Mouse (Mus musculus) MEL (cell line): ENCODE results near the gene Epha5. TPM values are rescaled to one million over a fixed set of nuclear protein-coding genes. Genes with fewer than 3 reads are reported as not detected.

ENCODE experiments used
- DNase-seq: peaks from one replicate; pipeline ENCODE4 v3.0.0; 2011; ENCODE audit warnings: low read depth, low spot score
- H3K27ac ChIP-seq: 2 replicates; pipeline ENCODE4 v1.5.1; 2012; ENCODE audit warnings: low read depth, mild to moderate bottlenecking, control low read depth, low read length, moderate library complexity; ENCODE audit not compliant: control insufficient read depth
- H3K27me3 ChIP-seq, 2 experiments: fragments of 150-350 bp in 1 of 2; sonication (generic) in 1 of 2; 2 replicates each; pipeline ENCODE4 v1.6.1; 2012; ENCODE audit warnings: low read length in 2 of 2, mild to moderate bottlenecking in 2 of 2, improper control_type of control experiment in 1 of 2, moderate library complexity in 1 of 2; ENCODE audit not compliant: insufficient read depth in 2 of 2, control insufficient read depth in 1 of 2
- H3K36me3 ChIP-seq, 2 experiments: 2 replicates each; pipeline ENCODE4 v1.6.1; 2012 to 2014; ENCODE audit warnings: low read length in 2 of 2, improper control_type of control experiment in 1 of 2, inconsistent platforms in 1 of 2, mild to moderate bottlenecking in 1 of 2; ENCODE audit not compliant: insufficient read depth in 2 of 2, control insufficient read depth in 1 of 2
- H3K4me1 ChIP-seq, 2 experiments: fragments of 150-350 bp in 1 of 2; sonication (generic) in 1 of 2; 2 replicates each; pipeline ENCODE4 v1.6.1; 2012; ENCODE audit warnings: low read length in 2 of 2, improper control_type of control experiment in 1 of 2, mild to moderate bottlenecking in 1 of 2; ENCODE audit not compliant: insufficient read depth in 2 of 2, control insufficient read depth in 1 of 2
- H3K4me3 ChIP-seq, 2 experiments: fragments of 150-350 bp in 1 of 2; sonication (generic) in 1 of 2; 2 replicates each; pipeline ENCODE4 v1.5.1; 2012; ENCODE audit warnings: low read depth in 2 of 2, low read length in 2 of 2, mild to moderate bottlenecking in 2 of 2, moderate library complexity in 2 of 2, control low read depth in 1 of 2, improper control_type of control experiment in 1 of 2; ENCODE audit not compliant: control insufficient read depth in 1 of 2, insufficient read depth in 1 of 2
- H3K79me2 ChIP-seq: 2 replicates; pipeline ENCODE4 v1.6.1; 2012; ENCODE audit warnings: mild to moderate bottlenecking, low read length, moderate library complexity; ENCODE audit not compliant: control insufficient read depth, poor library complexity, insufficient read depth
- H3K9ac ChIP-seq: 2 replicates; pipeline ENCODE4 v1.6.1; 2012; ENCODE audit warnings: low read depth, mild to moderate bottlenecking, control low read depth, low read length, moderate library complexity; ENCODE audit not compliant: control insufficient read depth, poor library complexity, severe bottlenecking
- H3K9me3 ChIP-seq: fragments of 150-350 bp; sonication (generic); replicated peaks from 2 replicates; pipeline ENCODE4 v1.6.1; 2012; ENCODE audit warnings: mild to moderate bottlenecking, low read length, improper control_type of control experiment, moderate library complexity; ENCODE audit not compliant: insufficient read depth
- CHD1 ChIP-seq: IDR thresholded peaks from 2 replicates; pipeline ENCODE4 v1.6.1; 2012; ENCODE audit warnings: low read depth, mild to moderate bottlenecking, inconsistent platforms, low read length, improper control_type of control experiment
- CHD2 ChIP-seq: IDR thresholded peaks from 2 replicates; pipeline ENCODE4 v1.6.1; 2011; ENCODE audit warnings: low read length, improper control_type of control experiment
- CTCF ChIP-seq, 3 experiments: IDR thresholded peaks in 2 of 3; conservative IDR thresholded peaks in 1 of 3; 2 replicates each; pipeline ENCODE4 v1.5.1; 2011 to 2012; ENCODE audit warnings: low read length in 3 of 3, low read depth in 2 of 3, mild to moderate bottlenecking in 2 of 3, improper control_type of control experiment in 1 of 3, inconsistent platforms in 1 of 3, mixed read lengths in 1 of 3, moderate library complexity in 1 of 3; ENCODE audit not compliant: control insufficient read depth in 1 of 3, insufficient read depth in 1 of 3, poor library complexity in 1 of 3, severe bottlenecking in 1 of 3
- GABPA ChIP-seq: IDR thresholded peaks from 2 replicates; pipeline ENCODE4 v1.6.1; 2012; ENCODE audit warnings: low read depth, mild to moderate bottlenecking, inconsistent platforms, low read length, improper control_type of control experiment, moderate library complexity
- GATA1 ChIP-seq: IDR thresholded peaks from 2 replicates; pipeline ENCODE4 v1.6.1; 2011; ENCODE audit warnings: low read depth, low read length, improper control_type of control experiment
- HCFC1 ChIP-seq: IDR thresholded peaks from 2 replicates; pipeline ENCODE4 v1.6.1; 2012; ENCODE audit warnings: low read depth, mild to moderate bottlenecking, inconsistent platforms, low read length, improper control_type of control experiment, moderate library complexity
- JUND ChIP-seq: IDR thresholded peaks from 2 replicates; pipeline ENCODE4 v1.6.1; 2011; ENCODE audit warnings: low read depth, mild to moderate bottlenecking, improper control_type of control experiment, low read length
- KAT2A ChIP-seq: conservative IDR thresholded peaks from 2 replicates; pipeline ENCODE4 v1.6.1; 2012; ENCODE audit warnings: low read depth, low read length, improper control_type of control experiment, inconsistent platforms
- MAX ChIP-seq: IDR thresholded peaks from 2 replicates; pipeline ENCODE4 v1.6.1; 2011; ENCODE audit warnings: low read length, improper control_type of control experiment
- MXI1 ChIP-seq: IDR thresholded peaks from 2 replicates; pipeline ENCODE4 v1.6.1; 2011; ENCODE audit warnings: mild to moderate bottlenecking, low read depth, low read length, improper control_type of control experiment
- MYB ChIP-seq: IDR thresholded peaks from 2 replicates; pipeline ENCODE4 v1.6.1; 2011; ENCODE audit warnings: mild to moderate bottlenecking, low read depth, low read length, improper control_type of control experiment
- NELFE ChIP-seq: IDR thresholded peaks from 2 replicates; pipeline ENCODE4 v1.6.1; 2011; ENCODE audit warnings: low read depth, low read length, improper control_type of control experiment
- POLR2A ChIP-seq, 2 experiments: IDR thresholded peaks; 2 replicates each; pipeline ENCODE4 v1.6.1; 2011 to 2012; ENCODE audit warnings: low read length in 2 of 2, mild to moderate bottlenecking in 2 of 2, control low read depth in 1 of 2, improper control_type of control experiment in 1 of 2, low read depth in 1 of 2, moderate library complexity in 1 of 2; ENCODE audit not compliant: control insufficient read depth in 1 of 2, insufficient read depth in 1 of 2, poor library complexity in 1 of 2
- POLR2AphosphoS5 ChIP-seq: IDR thresholded peaks from 2 replicates; pipeline ENCODE4 v1.6.1; 2012; ENCODE audit warnings: low read depth, borderline replicate concordance, mild to moderate bottlenecking, inconsistent platforms, low read length, moderate library complexity, mixed read lengths
- SIN3A ChIP-seq: IDR thresholded peaks from 2 replicates; pipeline ENCODE4 v1.6.1; 2012; ENCODE audit warnings: low read length, improper control_type of control experiment, inconsistent platforms
- SMC3 ChIP-seq: IDR thresholded peaks from 2 replicates; pipeline ENCODE4 v1.6.1; 2011; ENCODE audit warnings: low read depth, low read length, improper control_type of control experiment
- TCF12 ChIP-seq: IDR thresholded peaks from 2 replicates; pipeline ENCODE4 v1.6.1; 2014; ENCODE audit warnings: low read depth, mild to moderate bottlenecking, inconsistent platforms, low read length, improper control_type of control experiment, moderate library complexity
- ZC3H11A ChIP-seq: IDR thresholded peaks from 2 replicates; pipeline ENCODE4 v1.6.1; 2012; ENCODE audit warnings: low read depth, mild to moderate bottlenecking, inconsistent platforms, low read length, improper control_type of control experiment
- ZMIZ1 ChIP-seq: IDR thresholded peaks from 2 replicates; pipeline ENCODE4 v1.6.1; 2012; ENCODE audit warnings: low read depth, mild to moderate bottlenecking, inconsistent platforms, low read length, improper control_type of control experiment, moderate library complexity
- ZNF384 ChIP-seq: IDR thresholded peaks from 2 replicates; pipeline ENCODE4 v1.6.1; 2012; ENCODE audit warnings: low read depth, mild to moderate bottlenecking, inconsistent platforms, low read length, improper control_type of control experiment
- polyA plus RNA-seq, 2 experiments: library from polyadenylated mRNA; stranded (reverse) in 1 of 2; unstranded in 1 of 2; fragments of >175 nt in 1 of 2; fragments of >200 nt in 1 of 2; gene quantifications; 2 replicates each; pipeline versions ENCODE4 v1.2.1 to v1.2.4; 2012; ENCODE audit warnings: low replicate concordance in 2 of 2, low read depth in 1 of 2; ENCODE audit not compliant: insufficient read length in 2 of 2, insufficient read depth in 1 of 2, missing spikeins in 1 of 2
- total RNA-seq: library from RNA; depleted of rRNA; stranded (reverse); fragments of 300-350 nt; gene quantifications from 2 replicates; pipeline ENCODE4 v1.2.3, GENCODE M21; 2012

The Epha5 gene
- total and polyA plus RNA-seq, 3 experiments = not detected

- no peaks in the 10 kb centered on the region for H3K79me2 ChIP-seq
- H3K9me3 ChIP-seq = no peaks in the 10 kb centered on the region
- no peak for DNase-seq
- no peak for TF ChIP-seq ZNF384
- no peak for TF ChIP-seq SIN3A
- TF ChIP-seq MXI1 = no peak
- no peak for TF ChIP-seq CHD2
- TF ChIP-seq HCFC1 = no peak
- TF ChIP-seq CHD1 = no peak
- no peak for TF ChIP-seq CTCF (IDR thresholded peaks at IDR 0.05 in 2 of 3, conservative IDR thresholded peaks at IDR 0.05 in 1 of 3; ENCODE audit: control insufficient read depth in 1 of 3, insufficient read depth in 1 of 3, low read depth in 2 of 3, low read length in 3 of 3, poor library complexity in 1 of 3, severe bottlenecking in 1 of 3)
- no peak for TF ChIP-seq ZC3H11A
- no peak for TF ChIP-seq TCF12
- no peaks in the 10 kb centered on the region for H3K36me3 ChIP-seq
- H3K9ac ChIP-seq = no peak overlapping the region
- H3K27me3 ChIP-seq = no peaks in the 10 kb centered on the region
- no peaks in the 10 kb centered on the region for H3K4me1 ChIP-seq
- no peak overlapping the region for H3K27ac ChIP-seq
- no peak overlapping the region for H3K4me3 ChIP-seq
Observed at GRCm38 (mm10) chr5:84281290-84282017, 135.7 kb downstream of the Epha5 start.

DNA sequence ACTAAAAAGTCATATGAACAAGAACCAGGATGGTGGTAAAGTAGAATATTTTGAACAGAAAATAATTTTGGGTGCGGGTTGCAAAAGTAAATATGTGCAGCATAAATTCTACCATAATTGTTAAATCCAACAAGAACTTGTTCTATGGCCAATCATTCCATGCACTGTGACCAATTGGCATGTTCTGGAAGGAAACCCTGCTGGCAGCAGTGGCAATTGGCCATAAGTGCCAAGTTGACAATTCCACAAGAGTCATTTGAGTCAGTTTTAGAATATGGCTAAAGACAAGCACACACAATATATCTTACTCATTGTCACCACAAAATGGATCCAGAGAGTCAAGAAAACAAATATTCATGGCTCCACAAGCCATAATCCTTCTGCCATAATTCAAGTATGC is 140.2 kb downstream of the Epha5 start:
- Histone ChIP-seq H3K36me3 (no peaks in the 10 kb centered on the region), H3K27ac (no peak overlapping the region), H3K9ac (no peak overlapping the region), H3K27me3 (no peaks in the 10 kb centered on the region), H3K4me3 (no peak overlapping the region), H3K4me1 (no peaks in the 10 kb centered on the region), H3K79me2 (no peaks in the 10 kb centered on the region), H3K9me3 (no peaks in the 10 kb centered on the region)
- no peak for TF ChIP-seq GABPA
- no peak for TF ChIP-seq KAT2A
- TF ChIP-seq POLR2A (IDR thresholded peaks at IDR 0.05; ENCODE audit: control insufficient read depth in 1 of 2, insufficient read depth in 1 of 2, low read depth in 1 of 2, low read length in 2 of 2, poor library complexity in 1 of 2) = no peak
- TF ChIP-seq CTCF (IDR thresholded peaks at IDR 0.05 in 2 of 3, conservative IDR thresholded peaks at IDR 0.05 in 1 of 3; ENCODE audit: control insufficient read depth in 1 of 3, insufficient read depth in 1 of 3, low read depth in 2 of 3, low read length in 3 of 3, poor library complexity in 1 of 3, severe bottlenecking in 1 of 3) = no peak
- TF ChIP-seq MXI1 = no peak
- TF ChIP-seq MAX = no peak
- TF ChIP-seq JUND = no peak
- TF ChIP-seq SMC3 = no peak
- no peak for TF ChIP-seq NELFE
- no peak for TF ChIP-seq POLR2AphosphoS5
- no peak for TF ChIP-seq HCFC1
- no peak for TF ChIP-seq GATA1
- no peak for TF ChIP-seq MYB
- no peak for TF ChIP-seq ZMIZ1
- DNase-seq = no peak
